Mouse (Mus musculus): Measurements from ENCODE around the gene Ifnb1.

DNA sequence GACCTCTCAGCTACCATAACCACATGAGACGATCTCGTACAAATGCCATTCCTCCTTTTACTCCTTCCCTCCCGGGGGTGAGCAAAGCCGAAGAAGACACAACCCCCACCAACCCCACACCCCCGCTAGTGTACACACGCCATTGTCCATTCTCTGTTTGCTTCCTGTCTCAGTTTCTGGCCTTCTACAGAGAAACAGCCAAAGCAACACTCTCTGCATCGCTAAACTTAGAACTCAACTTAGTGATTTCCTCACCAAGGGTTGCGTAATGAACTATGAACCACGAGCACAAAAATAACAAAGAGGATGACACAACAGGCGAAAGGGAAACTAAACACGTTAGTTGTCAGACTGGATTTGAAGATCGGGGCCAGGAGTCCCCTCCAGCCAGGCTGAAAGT is 14.8 kb upstream of the Ifnb1 start:
- TF ChIP-seq TAL1 (conservative IDR thresholded peaks at IDR 0.05; ENCODE audit: low read depth, low read length) (no peak), CTCF (IDR thresholded peaks at IDR 0.05; ENCODE audit: low read depth, low read length) (no peak), GATA1 (IDR thresholded peaks at IDR 0.05; ENCODE audit: borderline replicate concordance, low read length) (no peak)
